Mouse (Mus musculus): Measurements from ENCODE around the gene 1700013F07Rik. TPM values are rescaled to one million over a fixed set of nuclear protein-coding genes. Genes with fewer than 3 reads are reported as not detected.

The 1700013F07Rik gene
- polyA plus RNA-seq, 1 experiment, result 743 TPM

DNA sequence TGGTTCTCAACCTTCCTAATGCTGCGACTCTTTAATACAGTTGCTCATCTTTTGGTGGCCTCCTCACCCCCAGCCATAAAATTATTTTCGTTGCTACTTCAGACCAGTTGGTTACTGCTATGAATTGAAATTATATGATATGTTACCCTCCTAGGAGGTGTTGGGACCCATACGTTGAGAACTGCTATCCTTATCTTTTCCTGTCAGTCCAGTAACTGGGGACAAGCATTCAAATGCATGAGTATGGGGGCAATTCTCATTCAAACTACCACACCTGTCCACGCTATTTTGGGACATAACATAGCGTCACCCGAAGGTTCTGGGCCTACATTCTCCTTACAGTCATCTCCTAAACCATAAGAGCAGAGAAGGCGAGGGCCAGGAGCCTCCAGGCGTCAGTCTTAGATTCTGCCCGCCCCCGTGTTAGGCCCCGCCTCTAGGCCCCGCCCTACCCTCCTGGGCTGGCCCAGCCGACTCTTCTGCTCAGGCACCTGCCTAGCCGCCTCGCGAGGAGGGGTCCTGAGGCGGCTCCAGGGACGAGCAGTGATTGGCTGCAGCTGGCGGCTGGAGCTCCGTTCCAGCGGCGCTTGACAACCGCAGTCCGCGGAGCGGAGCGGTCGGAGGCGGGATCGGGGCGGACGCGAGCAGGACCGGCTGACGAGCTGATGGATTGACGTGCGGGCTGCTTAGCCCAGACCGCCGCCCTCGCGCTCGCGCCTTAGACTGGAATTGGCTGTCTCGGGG lies 57.0 kb downstream of the 1700013F07Rik start, which contains the start of gene Wdr47:
TSS of gene Wdr47 (plus strand) at position 494 of the 744 bp plus-strand sequence.
- Histone ChIP-seq H3K27me3 (ENCODE audit: control insufficient read depth, insufficient read depth, low read length) (no peaks in the 10 kb centered on the region), H3K36me3 (ENCODE audit: control insufficient read depth, insufficient read depth, low read length) (no peaks in the 10 kb centered on the region), H3K4me3 (ENCODE audit: control insufficient read depth, low read depth, low read length) (peak within 1 kb of the TSS; percentile 84), H3K4me1 (ENCODE audit: control insufficient read depth, insufficient read depth, low read length) (no peaks in the 10 kb centered on the region), H3K27ac (ENCODE audit: control insufficient read depth, insufficient read depth, low read depth, low read length) (peak within 1 kb of the TSS; percentile 50)
- TF ChIP-seq CTCF (IDR thresholded peaks at IDR 0.05; ENCODE audit: control insufficient read depth, insufficient read depth, insufficient replicate concordance, low read depth, low read length) (no peak), POLR2A (IDR thresholded peaks at IDR 0.05; ENCODE audit: control insufficient read depth, low read depth, low read length) (peak; percentile 94)

DNA sequence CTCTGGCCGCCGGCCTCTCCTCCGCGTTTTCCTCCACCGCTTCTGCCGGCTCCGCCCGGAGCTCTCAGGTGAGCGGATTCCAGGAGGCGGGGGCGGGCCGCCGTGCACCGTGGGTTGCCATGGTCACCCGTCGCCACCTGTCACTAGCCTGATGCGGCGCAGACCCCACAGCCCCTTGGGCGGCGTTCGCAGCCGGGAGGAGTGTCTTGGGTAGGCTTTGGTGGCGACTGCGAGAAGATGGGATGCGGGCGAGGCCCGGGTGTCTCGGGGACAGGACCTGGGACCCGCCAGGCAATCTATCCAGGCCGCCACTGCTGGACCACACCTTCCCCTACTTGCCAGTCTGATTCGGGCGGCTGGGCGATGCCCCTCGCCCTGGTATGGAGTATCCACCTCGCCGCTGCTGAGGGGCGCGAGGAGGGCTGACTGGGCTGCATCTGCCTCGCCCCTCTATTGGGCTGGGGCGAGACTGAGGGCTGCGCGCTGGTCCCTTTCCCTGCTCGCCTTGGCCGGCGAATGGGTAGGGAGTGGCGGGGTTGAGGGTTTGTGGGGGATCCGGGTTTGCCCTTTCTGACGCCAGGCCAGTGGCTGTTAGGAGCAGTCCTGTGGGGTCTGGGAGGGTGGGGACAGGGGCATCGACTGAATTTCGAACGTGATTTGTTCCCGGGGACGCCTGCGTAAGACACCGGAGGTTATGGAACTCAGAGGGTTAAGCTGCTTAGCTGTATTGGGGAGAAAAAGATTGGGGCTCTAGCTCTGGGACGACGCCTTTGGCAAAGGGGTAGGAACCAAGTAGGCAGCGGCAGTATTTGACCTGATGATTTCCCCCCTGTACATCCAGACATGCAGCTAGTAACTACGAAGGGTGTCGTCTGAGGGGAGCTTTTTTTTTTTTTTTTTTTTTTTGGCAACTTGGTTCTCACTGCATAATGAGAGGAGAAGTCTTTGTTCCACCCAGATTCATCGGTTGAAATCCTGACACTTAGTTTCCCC lies 57.9 kb downstream of the 1700013F07Rik start:
- Histone ChIP-seq H3K4me1 (ENCODE audit: control insufficient read depth, insufficient read depth, low read length) (no peaks in the 10 kb centered on the region), H3K36me3 (ENCODE audit: control insufficient read depth, insufficient read depth, low read length) (no peaks in the 10 kb centered on the region), H3K27me3 (ENCODE audit: control insufficient read depth, insufficient read depth, low read length) (no peaks in the 10 kb centered on the region), H3K4me3 (ENCODE audit: control insufficient read depth, low read depth, low read length) (peak overlapping the region; percentile 84), H3K27ac (ENCODE audit: control insufficient read depth, insufficient read depth, low read depth, low read length) (peak overlapping the region; percentile 50)
- no peak for TF ChIP-seq POLR2A (IDR thresholded peaks at IDR 0.05; ENCODE audit: control insufficient read depth, low read depth, low read length)
- no peak for TF ChIP-seq CTCF (IDR thresholded peaks at IDR 0.05; ENCODE audit: control insufficient read depth, insufficient read depth, insufficient replicate concordance, low read depth, low read length)

Other genes starting within 250 kb of the 1700013F07Rik start
- gene Mybphl, start 169.2 kb upstream of the 1700013F07Rik start, polyA plus RNA-seq (2012; rRNA removed), result 0.12 and 0.20 TPM in 2 replicates
- gene Psrc1, start 150.3 kb upstream of the 1700013F07Rik start, polyA plus RNA-seq (2012; rRNA removed), result 0.54 and 1.1 TPM in 2 replicates
- 17.0 and 17.7 TPM in 2 replicates for gene Celsr2, start 118.6 kb upstream of the 1700013F07Rik start, polyA plus RNA-seq (2012; rRNA removed)
- 13.0 and 14.4 TPM in 2 replicates for gene Sars, start 88.9 kb upstream of the 1700013F07Rik start, polyA plus RNA-seq (2012; rRNA removed)
- 144 and 149 TPM in 2 replicates for gene 5330417C22Rik, start 2.4 kb downstream of the 1700013F07Rik start, polyA plus RNA-seq (2012; rRNA removed)
- 3.2 and 4.0 TPM in 2 replicates for gene Tmem167b, start 28.3 kb downstream of the 1700013F07Rik start, polyA plus RNA-seq (2012; rRNA removed)
- gene Taf13, start 37.5 kb downstream of the 1700013F07Rik start, polyA plus RNA-seq (2012; rRNA removed), result 7.3 and 12.1 TPM in 2 replicates
- gene Wdr47, start 57.1 kb downstream of the 1700013F07Rik start, polyA plus RNA-seq (2012; rRNA removed), result 11.2 and 14.3 TPM in 2 replicates
- 22.7 and 27.3 TPM in 2 replicates for gene Clcc1, start 119.8 kb downstream of the 1700013F07Rik start, polyA plus RNA-seq (2012; rRNA removed)
- 4.8 and 5.0 TPM in 2 replicates for gene Gpsm2, start 188.2 kb downstream of the 1700013F07Rik start, polyA plus RNA-seq (2012; rRNA removed)
- 16.5 and 16.9 TPM in 2 replicates for gene Aknad1, start 205.5 kb downstream of the 1700013F07Rik start, polyA plus RNA-seq (2012; rRNA removed)